Mouse (Mus musculus) spleen, adult 2 months (tissue): ENCODE results near the gene Babam2.

ENCODE experiments used
- CTCF ChIP-seq: fragments of 200-500 bp; IDR thresholded peaks from 2 replicates; pipeline ENCODE4 v1.5.1; 2011; ENCODE audit warnings: mild to moderate bottlenecking, inconsistent platforms; ENCODE audit not compliant: insufficient read depth, insufficient read length, insufficient replicate concordance; ENCODE audit errors: extremely low read depth
- POLR2A ChIP-seq: fragments of 200-500 bp; IDR thresholded peaks from 2 replicates; pipeline ENCODE4 v1.6.1; 2011; ENCODE audit warnings: low read depth, low read length, inconsistent platforms

DNA sequence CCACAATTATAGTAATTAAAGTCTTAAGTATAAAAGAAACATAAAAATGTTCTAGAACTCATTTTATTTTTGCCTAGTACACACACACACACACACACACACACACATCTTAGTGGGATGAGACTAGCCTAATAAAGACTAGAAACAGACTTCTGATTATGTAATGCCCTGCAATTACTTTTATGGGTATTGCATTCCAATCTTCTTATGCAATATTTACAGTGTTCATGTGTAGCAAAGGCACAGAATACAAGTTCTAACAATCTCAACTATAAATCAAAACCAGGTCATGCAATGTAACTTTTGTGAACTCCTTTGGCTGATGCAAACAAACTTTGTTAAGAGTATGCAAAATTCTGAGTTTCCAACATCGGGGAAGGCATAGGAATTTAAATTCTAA lies 155.3 kb downstream of the Babam2 start:
- TF ChIP-seq POLR2A (no peak), CTCF (no peak)
